Mouse (Mus musculus): ENCODE results near the gene Tmprss11e.

- TF ChIP-seq EP300 (IDR thresholded peaks at IDR 0.05; ENCODE audit: low read depth): no peak
- no peak for TF ChIP-seq CTCF (IDR thresholded peaks at IDR 0.05; ENCODE audit: low read depth)
These were observed 31.3 kb upstream of the Tmprss11e start for GRCm38 (mm10) chr5:86776941-86777340.

All from liver, embryonic 14.5 days (tissue).